Mouse (Mus musculus) kidney, adult 9 months (tissue): ENCODE data around the gene Pard3.
A peak's percentile ranks its signal among the peaks of the same experiment; 100 is the strongest.

Source experiments
- DNase-seq: peaks from one replicate; pipeline ENCODE4 v3.0.0; 2022

The Pard3 gene

GRCm38 (mm10) chr8:127569212-127569611, 505.5 kb downstream of the Pard3 start:
- no peak for DNase-seq

GRCm38 (mm10) chr8:127570527-127570926, 506.8 kb downstream of the Pard3 start:
- no peak for DNase-seq

- DNase-seq = no peak
These were observed 508.8 kb downstream of the Pard3 start for GRCm38 (mm10) chr8:127572493-127572892.

- no peak for DNase-seq
These were observed 513.0 kb downstream of the Pard3 start for GRCm38 (mm10) chr8:127576657-127577056.

- no peak for DNase-seq
These were observed 514.0 kb downstream of the Pard3 start for GRCm38 (mm10) chr8:127577656-127578055.

- DNase-seq = no peak
These were observed 515.7 kb downstream of the Pard3 start for GRCm38 (mm10) chr8:127579436-127579835.

GRCm38 (mm10) chr8:127583429-127583828, 519.7 kb downstream of the Pard3 start:
- no peak for DNase-seq

GRCm38 (mm10) chr8:127585618-127586017, 521.9 kb downstream of the Pard3 start:
- DNase-seq = no peak

GRCm38 (mm10) chr8:127586681-127587080, 523.0 kb downstream of the Pard3 start:
- no peak for DNase-seq

- DNase-seq = peak; percentile 49
These were observed 524.6 kb downstream of the Pard3 start for GRCm38 (mm10) chr8:127588313-127588712.

GRCm38 (mm10) chr8:127589291-127589690, 525.6 kb downstream of the Pard3 start:
- DNase-seq = peak; percentile 64

- DNase-seq = no peak
These were observed 527.0 kb downstream of the Pard3 start for GRCm38 (mm10) chr8:127590674-127591186.

- DNase-seq = peak; percentile 13
These were observed 529.2 kb downstream of the Pard3 start for GRCm38 (mm10) chr8:127592648-127593574.

GRCm38 (mm10) chr8:127600641-127601040, 536.9 kb downstream of the Pard3 start:
- no peak for DNase-seq

- DNase-seq = no peak
These were observed 539.4 kb downstream of the Pard3 start for GRCm38 (mm10) chr8:127603062-127603461.

- no peak for DNase-seq
These were observed 545.0 kb downstream of the Pard3 start for GRCm38 (mm10) chr8:127608541-127609270.

- no peak for DNase-seq
These were observed 545.6 kb downstream of the Pard3 start for GRCm38 (mm10) chr8:127609316-127609715.

GRCm38 (mm10) chr8:127614206-127614605, 550.5 kb downstream of the Pard3 start:
- no peak for DNase-seq

- no peak for DNase-seq
These were observed 553.0 kb downstream of the Pard3 start for GRCm38 (mm10) chr8:127616681-127617080.

- no peak for DNase-seq
These were observed 558.4 kb downstream of the Pard3 start for GRCm38 (mm10) chr8:127622137-127622536.

GRCm38 (mm10) chr8:127638232-127639087, 574.8 kb downstream of the Pard3 start:
- no peak for DNase-seq

- no peak for DNase-seq
These were observed 575.4 kb downstream of the Pard3 start for GRCm38 (mm10) chr8:127639088-127639453.

- DNase-seq = no peak
These were observed 591.9 kb downstream of the Pard3 start for GRCm38 (mm10) chr8:127655559-127655958.
